23 mouse cellular contexts compared by ENCODE assay signal in the genomic region with DNA sequence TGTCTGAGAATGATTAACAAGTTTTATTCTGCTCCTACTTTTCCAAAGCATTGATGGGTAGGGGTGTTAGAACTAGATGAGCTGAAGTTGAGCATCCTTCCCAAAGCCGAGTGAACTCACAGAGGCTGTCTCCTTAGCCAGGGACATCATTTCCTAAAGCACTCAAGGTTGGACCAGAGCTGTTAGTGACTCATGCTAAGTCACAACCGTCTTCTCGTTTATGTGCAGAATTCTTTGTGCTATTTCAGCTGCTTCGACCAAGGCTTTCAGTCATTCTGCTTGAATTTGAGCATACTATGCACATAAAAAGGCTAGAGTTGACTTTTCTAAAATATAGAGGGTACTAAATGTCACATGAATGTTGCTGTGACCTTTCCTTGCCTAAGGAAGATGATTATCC.
DNase-seq lines count a peak whose midpoint lies in the region; ATAC-seq and TF ChIP-seq lines count a peak whose summit lies in the region.
"Had no signal": no experiment of that assay in that cellular context is flagged by ENCODE, and none has a peak within 500 bp of the region (broad histone marks: within the 10 kb centered on the region; RNA-seq: fewer than 3 reads in every experiment).

No protein-coding gene starts in this region.

- no peak overlapping the region for H3K4me3 ChIP-seq in myocyte
- H3K4me3 ChIP-seq: forebrain, embryonic 15.5 days; heart, adult 2 months; heart, embryonic 10.5 days; heart, embryonic 13.5 days had no signal

- H3K36me3 ChIP-seq in myocyte (ENCODE audit: control insufficient read depth, insufficient read depth) = peaks cover 5% of the 10 kb centered on the region
- H3K36me3 ChIP-seq: forebrain, embryonic 15.5 days had no signal

- peak; percentile 72 for ATAC-seq in frontal cortex, adult (ENCODE audit: low TSS enrichment)
- peak; percentile 54 for ATAC-seq in Patski
- ATAC-seq: forebrain, embryonic 15.5 days; hindbrain, postnatal 0 days; inflammation-experienced regulatory T-cells, adult 6 months; intestine, embryonic 16.5 days had no signal

- no peaks in the 10 kb centered on the region for H3K79me2 ChIP-seq in myocyte (ENCODE audit: control insufficient read depth, insufficient read depth)

- no peak for TF ChIP-seq CTCF in Patski (IDR thresholded peaks at IDR 0.05)

- TF ChIP-seq POLR2A in myocyte (IDR thresholded peaks at IDR 0.05; ENCODE audit: insufficient read length, low read depth) = no peak

- no peak for DNase-seq in frontal cortex, postnatal 36 days (ENCODE audit: low spot score in 2 of 2)
- peak; percentile 40 for DNase-seq in 416B (ENCODE audit: low read depth)
- DNase-seq in Patski (ENCODE audit: low read depth, low spot score) = no peak
- DNase-seq in gastrocnemius, adult 18-20 months (ENCODE audit: low spot score) = no peak
- no peak for DNase-seq in cerebellum, adult 18-20 months
- no peak for DNase-seq in gastrocnemius, postnatal 25 days
- DNase-seq: cerebellum, adult 11-12 months; cerebellum, adult 9-10 months; cerebellum, postnatal 14 days; gastrocnemius, postnatal 36 days; heart, adult 2 months; heart, postnatal 14 days; heart, postnatal 4 days; kidney, adult 18-20 months had no signal

- no peak overlapping the region for H3ac ChIP-seq in myocyte (ENCODE audit: control insufficient read depth, insufficient read length)

- CTCF ChIA-PET in Patski (lab: Charles Lee) = no interaction called here

- in situ Hi-C loops in Patski (cut with MboI; ENCODE audit: low pct_unique_long_range_greater_than_20kb) = no loop called here

- POLR2A ChIA-PET in Patski (lab: Charles Lee) = no interaction called here

- H3K27me3 ChIP-seq in Patski (no peaks in the 10 kb centered on the region), myocyte (ENCODE audit: control insufficient read depth, insufficient read depth, insufficient read length) (no peaks in the 10 kb centered on the region)
- H3K27me3 ChIP-seq: forebrain, embryonic 15.5 days; heart, embryonic 13.5 days had no signal

- peak overlapping the region; percentile 13 for H3K4me2 ChIP-seq in myocyte (ENCODE audit: low read depth)
- H3K4me2 ChIP-seq: forebrain, embryonic 15.5 days; heart, embryonic 13.5 days; hindbrain, embryonic 14.5 days had no signal

TF ChIP-seq in myocyte, 11 proteins besides CTCF, POLR2A, EP300 and RAD21:
- no peak for TF ChIP-seq TCF3 (IDR thresholded peaks at IDR 0.05; ENCODE audit: insufficient read length, low read depth)
- TF ChIP-seq USF1 (IDR thresholded peaks at IDR 0.05; ENCODE audit: low read depth) = no peak
- TF ChIP-seq REST (IDR thresholded peaks at IDR 0.05; ENCODE audit: insufficient read depth, insufficient read length) = no peak
- no peak for TF ChIP-seq MAX (IDR thresholded peaks at IDR 0.05; ENCODE audit: low read depth)
- no peak for TF ChIP-seq CEBPB (IDR thresholded peaks at IDR 0.05; ENCODE audit: insufficient read depth, poor library complexity, severe bottlenecking)
- no peak for TF ChIP-seq MYOG (IDR thresholded peaks at IDR 0.05; ENCODE audit: control insufficient read depth in 1 of 3, insufficient read depth in 1 of 3, insufficient read length in 2 of 3, low read depth in 2 of 3)
- no peak for TF ChIP-seq E2F4 (IDR thresholded peaks at IDR 0.05; ENCODE audit: insufficient read depth)
- TF ChIP-seq MYOD1 (IDR thresholded peaks at IDR 0.05; ENCODE audit: control insufficient read depth in 1 of 3, insufficient read length in 2 of 3, low read depth in 2 of 3) = no peak
- TF ChIP-seq SRF (IDR thresholded peaks at IDR 0.05; ENCODE audit: control insufficient read depth, insufficient read length, low read depth) = no peak
- no peak for TF ChIP-seq TCF12 (IDR thresholded peaks at IDR 0.05; ENCODE audit: insufficient read depth, poor library complexity, severe bottlenecking)
